Mouse (Mus musculus): Measurements from ENCODE around the gene Trim62.

Gene Trim62

DNA sequence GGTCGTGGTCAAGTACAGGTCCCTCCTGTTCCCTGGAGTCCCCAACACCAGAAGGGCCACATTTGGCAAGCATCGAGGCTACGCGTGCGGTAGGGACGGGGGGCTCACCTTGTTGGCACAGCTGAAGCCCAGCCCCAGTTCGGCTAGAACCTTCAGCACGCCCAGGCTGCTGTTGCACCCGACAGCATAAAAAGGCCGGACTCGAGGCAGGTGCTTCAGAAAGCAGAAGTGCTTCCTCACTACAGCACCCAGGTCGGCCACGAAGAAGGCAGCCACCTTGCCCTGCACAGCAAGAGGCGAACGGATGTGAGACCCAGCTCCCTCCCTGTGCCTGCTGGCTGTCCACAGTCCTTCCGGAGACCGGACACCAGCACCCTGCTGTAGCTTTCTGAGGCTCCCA is 76.3 kb downstream of the Trim62 start:
- DNase-seq (ENCODE audit: low read depth, low spot score): no peak

All from brain, embryonic 18.5 days (tissue).